Mouse (Mus musculus) bone marrow, adult 2 months (tissue): ENCODE results near the gene Fance. TPM values are rescaled to one million over a fixed set of nuclear protein-coding genes. Genes with fewer than 3 reads are reported as not detected.

Experiments used
- H3K27ac ChIP-seq: fragments of 200-500 bp; 2 replicates; pipeline ENCODE4 v1.5.1; 2012; ENCODE audit warnings: low read depth, mild to moderate bottlenecking, control low read depth, inconsistent platforms, low read length; ENCODE audit not compliant: control insufficient read depth, poor library complexity, insufficient read depth
- H3K4me1 ChIP-seq: fragments of 200-500 bp; 2 replicates; pipeline ENCODE4 v1.6.1; 2011; ENCODE audit warnings: low read length; ENCODE audit not compliant: control insufficient read depth, insufficient read depth
- H3K4me3 ChIP-seq: fragments of 200-500 bp; replicated peaks from 2 replicates; pipeline ENCODE3; 2011; ENCODE audit warnings: mild to moderate bottlenecking, low read depth, low read length, control low read depth; ENCODE audit not compliant: control insufficient read depth
- CTCF ChIP-seq: fragments of 200-500 bp; IDR thresholded peaks from 2 replicates; pipeline ENCODE4 v1.5.1; 2011; ENCODE audit warnings: low read length, control low read depth; ENCODE audit not compliant: control insufficient read depth, insufficient read depth
- POLR2A ChIP-seq: fragments of 200-500 bp; IDR thresholded peaks from 2 replicates; pipeline ENCODE4 v1.6.1; 2011; ENCODE audit warnings: low read depth, mild to moderate bottlenecking, control low read depth, low read length, borderline replicate concordance; ENCODE audit not compliant: control insufficient read depth
- WGBS: fragments of 180-500 bp; shearing (Covaris S2); methylation state at CpG from one replicate; pipeline ENCODE4 v1.1.7; 2018; 5-methylcytosine and 5-hydroxymethylcytosine counted together
- polyA plus RNA-seq: library from polyadenylated mRNA; stranded (reverse); fragments of >200 nt; gene quantifications from 2 replicates; pipeline ENCODE4 v1.2.4, GENCODE M21; 2011; ENCODE audit warnings: low replicate concordance; ENCODE audit not compliant: missing spikeins, insufficient read depth, insufficient read length

The Fance gene
- polyA plus RNA-seq, 1 experiment = 40.5 TPM

DNA sequence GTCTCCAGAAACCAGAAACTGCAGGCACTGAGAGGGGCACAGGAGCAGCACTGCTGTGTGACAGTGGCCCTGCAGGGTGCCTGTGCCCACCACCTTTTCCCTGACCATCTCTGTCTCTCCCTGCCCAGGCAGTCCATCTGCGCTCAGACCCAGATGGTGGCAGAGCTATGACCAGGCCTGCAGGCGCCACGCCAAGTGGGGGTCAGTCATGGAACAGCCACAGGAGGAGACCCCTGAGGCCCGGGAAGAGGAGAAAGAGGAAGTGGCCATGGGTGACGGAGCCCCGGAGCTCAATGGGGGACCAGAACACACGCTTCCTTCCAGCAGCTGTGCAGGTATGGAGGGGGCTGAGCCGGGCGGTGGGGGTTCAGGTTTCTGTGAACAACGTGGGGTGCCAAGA lies 27.2 kb upstream of the Fance start:
- WGBS = 33% methylated on average over 10 of the region's 10 CpGs
- Histone ChIP-seq H3K27ac (no peak overlapping the region), H3K4me1 (no peaks in the 10 kb centered on the region), H3K4me3 (no peak overlapping the region)
- TF ChIP-seq CTCF (no peak), POLR2A (no peak)

DNA sequence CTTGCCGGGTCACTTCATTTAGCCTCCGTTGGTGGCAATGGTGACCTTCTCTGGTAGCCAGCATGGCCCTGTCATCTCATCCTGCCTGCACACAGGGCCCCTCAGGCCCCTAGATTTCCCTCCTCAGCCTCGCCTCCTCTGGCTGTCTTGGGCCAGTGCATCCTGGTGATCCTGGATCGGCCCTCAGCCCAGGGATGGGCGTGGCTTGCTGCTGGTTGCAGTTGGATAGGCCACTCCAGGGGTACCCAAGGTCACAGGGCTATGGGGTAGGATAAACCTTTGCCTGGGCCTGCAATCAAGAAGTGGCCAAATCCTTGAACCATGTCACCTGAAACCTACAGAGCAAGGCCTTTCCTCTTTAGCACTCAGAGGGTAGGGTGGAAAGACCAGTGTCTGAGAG lies 26.4 kb upstream of the Fance start:
- TF ChIP-seq CTCF = no peak
- no peak for TF ChIP-seq POLR2A
- no peak overlapping the region for H3K4me3 ChIP-seq
- no peak overlapping the region for H3K27ac ChIP-seq
- WGBS = 69% methylated on average over 5 of the region's 5 CpGs
- H3K4me1 ChIP-seq = peaks cover 2% of the 10 kb centered on the region; the same call in 1 of the 2 replicates

DNA sequence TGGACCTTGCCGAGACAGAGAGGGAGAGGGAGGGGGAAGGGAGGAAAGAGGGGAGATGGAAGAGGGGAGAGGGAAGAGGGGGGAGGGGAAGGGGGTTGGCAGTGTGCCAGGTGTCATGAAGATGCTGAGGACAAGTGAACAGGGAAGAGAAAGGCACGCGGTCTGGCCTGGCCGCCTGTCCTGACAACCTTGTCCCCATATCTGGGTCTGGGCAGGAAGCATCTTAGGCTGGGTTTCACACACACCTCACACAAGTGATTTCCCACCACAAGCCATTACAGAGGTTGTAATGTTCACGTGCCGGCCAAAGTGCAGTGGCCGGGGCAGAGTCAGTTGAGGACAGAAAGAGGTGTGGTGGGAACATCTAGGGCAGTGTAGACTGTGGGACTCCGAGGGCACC lies 25.7 kb upstream of the Fance start:
- no peak for TF ChIP-seq POLR2A
- TF ChIP-seq CTCF = no peak
- Histone ChIP-seq H3K27ac (no peak overlapping the region), H3K4me3 (no peak overlapping the region), H3K4me1 (peaks cover 2% of the 10 kb centered on the region; the same call in 1 of the 2 replicates)
- 23% methylated on average over 8 of the region's 8 CpGs for WGBS

DNA sequence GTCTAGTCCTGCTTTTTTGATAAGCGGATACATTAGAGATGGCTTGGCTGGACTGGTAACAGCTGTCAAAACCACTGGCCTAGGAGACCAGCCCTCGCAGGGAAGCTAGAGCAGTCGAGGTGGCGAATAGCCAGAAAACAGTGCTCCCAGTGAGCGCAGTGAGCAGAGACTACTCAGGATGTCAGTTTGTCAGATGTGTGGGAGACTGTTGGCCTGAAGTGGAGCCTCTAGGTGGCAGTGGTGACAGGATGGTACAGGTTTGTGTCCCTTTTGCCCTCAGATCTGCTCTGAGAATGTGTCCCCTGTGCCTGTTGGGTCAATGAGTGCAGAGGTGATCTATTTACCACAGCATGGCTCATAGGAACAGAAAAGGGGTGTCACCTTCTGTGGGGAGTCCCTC lies 25.3 kb upstream of the Fance start:
- H3K27ac ChIP-seq = no peak overlapping the region
- peak; percentile 33 for TF ChIP-seq CTCF
- TF ChIP-seq POLR2A = no peak
- WGBS = 23% methylated on average over 5 of the region's 5 CpGs
- H3K4me1 ChIP-seq = peaks cover 2% of the 10 kb centered on the region; the same call in 1 of the 2 replicates
- no peak overlapping the region for H3K4me3 ChIP-seq

DNA sequence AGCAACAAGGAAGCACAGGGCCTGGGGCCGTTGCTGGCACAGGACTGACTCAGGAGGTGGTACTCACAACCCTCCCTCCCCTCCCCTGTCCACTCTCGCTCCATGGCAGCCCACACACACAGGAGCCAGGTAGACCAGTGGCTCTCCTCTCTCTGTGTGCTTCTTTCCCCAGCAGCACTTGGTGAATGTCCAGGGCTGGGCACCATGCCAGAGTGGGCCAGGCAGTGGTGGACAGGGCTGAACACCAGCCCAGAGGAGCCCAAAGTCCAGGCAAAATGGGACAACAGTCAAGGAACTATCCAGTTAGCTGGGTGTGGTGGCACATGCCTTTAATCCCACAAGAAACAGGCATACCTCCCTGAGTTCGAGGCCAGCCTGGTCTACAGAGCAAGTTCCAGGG lies 23.1 kb upstream of the Fance start:
- peaks cover 6% of the 10 kb centered on the region for H3K4me1 ChIP-seq
- no peak overlapping the region for H3K4me3 ChIP-seq
- H3K27ac ChIP-seq = no peak overlapping the region
- 47% methylated on average over 3 of the region's 3 CpGs for WGBS
- TF ChIP-seq POLR2A = no peak
- no peak for TF ChIP-seq CTCF

DNA sequence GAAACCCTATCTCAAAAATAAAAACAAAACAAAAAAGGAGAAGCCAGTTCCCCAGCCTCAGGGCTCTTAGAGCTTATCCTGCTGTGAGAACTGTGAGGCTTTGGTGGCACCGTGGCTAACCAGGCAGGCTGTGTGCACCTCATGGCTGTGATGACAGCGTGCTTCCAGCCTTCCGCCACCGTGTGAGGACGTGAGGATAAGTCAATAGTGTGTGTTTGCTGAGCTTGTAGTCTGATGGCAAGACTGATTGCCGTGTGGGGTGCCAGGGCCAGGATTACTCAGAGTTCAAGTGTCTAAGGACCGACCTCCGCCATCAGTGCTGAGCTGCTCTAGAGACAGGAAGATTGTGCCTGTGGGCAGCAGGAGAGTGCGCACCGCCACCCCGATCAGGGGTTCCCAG lies 22.6 kb upstream of the Fance start:
- Histone ChIP-seq H3K4me1 (peaks cover 6% of the 10 kb centered on the region), H3K4me3 (no peak overlapping the region), H3K27ac (no peak overlapping the region)
- WGBS = 43% methylated on average over 11 of the region's 11 CpGs
- TF ChIP-seq CTCF (no peak), POLR2A (no peak)

DNA sequence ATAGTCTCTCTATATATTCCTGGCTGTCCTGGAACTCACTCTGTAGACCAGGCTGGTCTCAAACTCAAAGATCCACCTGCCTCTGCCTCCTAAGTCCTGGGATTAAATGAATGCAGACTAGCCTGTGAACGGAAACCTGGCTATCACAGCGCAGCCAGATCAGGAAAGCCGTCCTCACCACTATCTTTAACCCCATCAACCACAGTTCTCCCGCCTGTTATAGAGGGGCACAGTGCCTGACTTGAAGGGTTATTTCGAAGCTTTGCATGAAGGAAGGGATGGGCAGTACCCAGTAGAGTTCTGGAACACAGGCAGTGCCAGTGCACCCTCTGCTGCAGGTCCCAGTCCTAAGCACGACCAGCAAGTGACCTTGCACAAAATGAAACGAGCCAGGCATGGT lies 22.0 kb upstream of the Fance start:
- TF ChIP-seq POLR2A (no peak), CTCF (no peak)
- Histone ChIP-seq H3K4me1 (peaks cover 6% of the 10 kb centered on the region), H3K27ac (no peak overlapping the region), H3K4me3 (no peak overlapping the region)
- 11% methylated on average over 7 of the region's 7 CpGs for WGBS

DNA sequence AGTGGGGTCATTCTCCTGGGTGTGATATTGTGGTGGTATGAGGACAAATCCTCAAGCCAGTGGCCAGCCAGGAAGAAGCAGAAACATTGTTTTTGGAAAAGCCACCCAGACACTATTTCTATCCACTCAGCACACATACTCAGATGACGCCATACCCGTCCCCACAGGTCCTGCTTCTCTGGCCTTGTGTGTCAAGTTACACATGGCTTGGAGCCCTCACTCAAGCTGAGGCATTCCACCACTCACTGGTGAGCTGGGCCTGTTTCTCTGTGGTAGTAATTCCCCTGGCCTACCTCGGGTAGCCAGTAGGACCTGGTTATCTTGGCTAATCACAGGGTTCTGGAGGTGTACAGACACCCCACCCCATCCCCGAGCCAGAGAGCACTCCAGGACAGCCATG lies 19.6 kb upstream of the Fance start:
- WGBS = 38% methylated on average over 4 of the region's 4 CpGs
- H3K27ac ChIP-seq = no peak overlapping the region
- H3K4me1 ChIP-seq = peaks cover 6% of the 10 kb centered on the region
- no peak for TF ChIP-seq CTCF
- no peak overlapping the region for H3K4me3 ChIP-seq

DNA sequence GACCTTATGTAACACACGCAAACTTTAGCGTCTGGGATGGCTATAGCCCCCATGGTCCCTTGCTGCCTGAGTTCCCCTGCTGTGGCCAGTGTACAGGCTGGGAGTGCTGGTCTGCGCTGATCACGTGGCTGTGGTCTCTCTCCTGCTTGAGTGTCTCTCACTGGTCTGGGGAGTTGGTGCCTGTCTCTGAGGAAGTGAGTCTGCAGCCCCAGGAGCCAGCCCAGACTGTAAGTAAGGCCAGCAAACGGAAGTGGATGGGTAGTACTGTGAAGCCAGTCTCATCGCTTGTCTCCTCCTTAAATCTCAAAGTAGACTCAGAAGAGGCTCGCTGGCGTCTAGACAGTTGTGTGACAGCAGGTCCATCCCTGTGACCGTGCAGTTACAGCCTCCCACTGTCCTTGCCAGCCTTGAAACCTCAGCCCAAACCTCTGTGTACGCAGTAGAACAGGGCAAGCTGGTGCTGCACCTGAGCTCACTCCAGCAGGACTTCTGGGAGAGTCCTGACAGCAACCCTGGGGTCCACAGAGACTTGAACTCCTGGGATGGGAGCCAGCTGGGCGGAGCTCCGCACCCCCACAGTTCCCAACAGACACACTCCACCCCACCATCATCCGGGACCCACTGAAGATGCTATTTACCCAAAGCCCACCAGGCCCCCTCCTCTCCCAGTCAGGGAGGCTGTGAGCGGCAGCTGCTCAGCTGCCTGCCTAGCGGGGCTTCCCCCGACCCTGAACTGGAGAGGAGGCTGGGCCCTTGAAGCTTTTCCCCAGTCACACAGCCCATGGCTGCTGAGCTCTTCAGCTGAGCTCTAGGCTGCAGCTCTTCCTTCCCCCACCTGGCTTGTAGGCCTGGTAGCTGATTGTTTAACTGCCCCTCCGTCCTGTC lies 18.6 kb upstream of the Fance start:
- H3K27ac ChIP-seq = no peak overlapping the region
- 25% methylated on average over 17 of the region's 17 CpGs for WGBS

More for the DNA sequence above, 18.6 kb upstream of the Fance start:
- Histone ChIP-seq H3K4me3 (no peak overlapping the region), H3K4me1 (peaks cover 6% of the 10 kb centered on the region)
- TF ChIP-seq CTCF = no peak
- TF ChIP-seq POLR2A = 0 out of 2 replicates have a peak, but pooled peaks have one; percentile 26
